Mouse (Mus musculus) erythroblast, embryonic 14.5 days (primary cell): ENCODE data around the gene Zfp954.

Experiments used
- GATA1 ChIP-seq: IDR thresholded peaks from 2 replicates; pipeline ENCODE4 v1.6.1; 2012; ENCODE audit warnings: low read length, inconsistent platforms, mixed read lengths
- TAL1 ChIP-seq: IDR thresholded peaks from 3 replicates; pipeline ENCODE4 v1.6.1; 2012; ENCODE audit warnings: low read length, inconsistent platforms, mixed read lengths

- TF ChIP-seq TAL1 (no peak), GATA1 (no peak)
Observed at GRCm38 (mm10) chr7:7121602-7121980, 303 bp upstream of the Zfp954 start.
